10 mouse cellular contexts compared by ENCODE assay signal in genomic region chr6:39420867-39421266, GRCm38 (mm10). TPM values are rescaled to one million over a fixed set of nuclear protein-coding genes. Genes with fewer than 3 reads are reported as not detected.
DNase-seq lines count a peak whose midpoint lies in the region; ATAC-seq and TF ChIP-seq lines count a peak whose summit lies in the region.
"Had no signal": no experiment of that assay in that cellular context is flagged by ENCODE, and none has a peak within 500 bp of the region (broad histone marks: within the 10 kb centered on the region; RNA-seq: fewer than 3 reads in every experiment).

No protein-coding gene starts in this region.

- H3K36me3 ChIP-seq in heart, embryonic 11.5 days (ENCODE audit: control insufficient read depth, insufficient read depth, low read length) = no peaks in the 10 kb centered on the region
- H3K36me3 ChIP-seq in testis, adult 2 months (ENCODE audit: control insufficient read depth, insufficient read depth, low read length) = no peaks in the 10 kb centered on the region
- H3K36me3 ChIP-seq in liver, embryonic 14.5 days (replicated peaks; ENCODE audit: control insufficient read depth, insufficient read depth, low read depth) = no peaks in the 10 kb centered on the region; the same call in 1 of the 2 replicates
- no peaks in the 10 kb centered on the region for H3K36me3 ChIP-seq in stomach, embryonic 15.5 days
- H3K36me3 ChIP-seq in kidney, adult 2 months (ENCODE audit: control insufficient read depth, insufficient read depth, low read length) = no peaks in the 10 kb centered on the region

- H3K4me3 ChIP-seq in heart, embryonic 11.5 days (ENCODE audit: low read depth, low read length) = peak overlapping the region; percentile 67; the same call in 1 of the 2 replicates
- H3K4me3 ChIP-seq in testis, adult 2 months (ENCODE audit: control insufficient read depth, low read depth, low read length) = peak overlapping the region; percentile 90
- peak overlapping the region; percentile 90 to 94; a peak in 3 of 4 replicates for H3K4me3 ChIP-seq in liver, embryonic 14.5 days (ENCODE audit: insufficient read depth in 1 of 2, low read depth in 2 of 2, low read length in 2 of 2)
- H3K4me3 ChIP-seq in stomach, embryonic 15.5 days (replicated peaks) = no peak overlapping the region
- H3K4me3 ChIP-seq in kidney, adult 2 months (ENCODE audit: insufficient read depth, low read depth, low read length) = no peak overlapping the region

- H3K9ac ChIP-seq in heart, embryonic 11.5 days (ENCODE audit: low read depth, low read length) = no peak overlapping the region
- H3K9ac ChIP-seq in liver, embryonic 14.5 days (replicated peaks) = no peak overlapping the region; the same call in 1 of the 2 replicates
- no peak overlapping the region for H3K9ac ChIP-seq in stomach, embryonic 15.5 days

- peaks cover 15% of the 10 kb centered on the region for H3K27me3 ChIP-seq in heart, embryonic 11.5 days (ENCODE audit: control insufficient read depth, insufficient read depth, low read length)
- no peaks in the 10 kb centered on the region for H3K27me3 ChIP-seq in testis, adult 2 months (ENCODE audit: control insufficient read depth, insufficient read depth, low read length)
- H3K27me3 ChIP-seq in liver, embryonic 14.5 days (ENCODE audit: control insufficient read depth, insufficient read depth, low read length) = peaks cover 8% of the 10 kb centered on the region
- 0 out of 2 replicates have a peak, but pooled peaks cover 12% of the 10 kb centered on the region for H3K27me3 ChIP-seq in stomach, embryonic 15.5 days (replicated peaks)
- no peaks in the 10 kb centered on the region for H3K27me3 ChIP-seq in kidney, adult 2 months (replicated peaks; ENCODE audit: control insufficient read depth, insufficient read depth, low read length)

- H3K27ac ChIP-seq in heart, embryonic 11.5 days (ENCODE audit: low read depth, low read length) = no peak overlapping the region
- no peak overlapping the region for H3K27ac ChIP-seq in testis, adult 2 months (ENCODE audit: control insufficient read depth, insufficient read depth, low read depth, low read length)
- peak overlapping the region; percentile 37; the same call in 1 of the 2 replicates for H3K27ac ChIP-seq in liver, embryonic 14.5 days
- H3K27ac ChIP-seq in stomach, embryonic 15.5 days = no peak overlapping the region
- H3K27ac ChIP-seq in kidney, adult 2 months (ENCODE audit: insufficient read depth, low read depth, low read length) = no peak overlapping the region

- no peaks in the 10 kb centered on the region for H3K9me3 ChIP-seq in heart, embryonic 11.5 days (replicated peaks; ENCODE audit: control insufficient read depth, low read length)
- H3K9me3 ChIP-seq in liver, embryonic 14.5 days (ENCODE audit: control insufficient read depth, low read length) = no peaks in the 10 kb centered on the region
- no peaks in the 10 kb centered on the region for H3K9me3 ChIP-seq in stomach, embryonic 15.5 days

- no peak for TF ChIP-seq CTCF in testis, adult 2 months (IDR thresholded peaks at IDR 0.05; ENCODE audit: control insufficient read depth, insufficient read depth, insufficient replicate concordance, low read depth, low read length)
- TF ChIP-seq CTCF in liver, embryonic 14.5 days (IDR thresholded peaks at IDR 0.05; ENCODE audit: low read depth) = no peak
- no peak for TF ChIP-seq CTCF in kidney, adult 2 months (conservative IDR thresholded peaks at IDR 0.05; ENCODE audit: insufficient read depth, insufficient read length, low read depth, low read length)

- no peak for DNase-seq in heart, adult 18-20 months
- no peak for DNase-seq in testis, postnatal 14 days (ENCODE audit: low spot score)
- no peak for DNase-seq in liver, embryonic 14.5 days (ENCODE audit: low read depth in 3 of 3, low spot score in 3 of 3)
- no peak for DNase-seq in kidney, adult 2 months
- no peak for DNase-seq in layer of hippocampus, postnatal 10 days (ENCODE audit: low spot score in 2 of 2)

- ATAC-seq in heart, embryonic 11.5 days (replicated peaks; ENCODE audit: insufficient number of reproducible peaks, low FRiP score, low TSS enrichment) = no peak
- ATAC-seq in liver, embryonic 14.5 days (ENCODE audit: insufficient read depth) = no peak
- no peak for ATAC-seq in stomach, embryonic 15.5 days (ENCODE audit: insufficient read depth, low FRiP score, low read depth)

- no peak for TF ChIP-seq EP300 in liver, embryonic 14.5 days (IDR thresholded peaks at IDR 0.05; ENCODE audit: low read depth)

- TF ChIP-seq POLR2A in testis, adult 2 months (IDR thresholded peaks at IDR 0.05; ENCODE audit: control insufficient read depth, low read depth, low read length) = no peak
- no peak for TF ChIP-seq POLR2A in kidney, adult 2 months (IDR thresholded peaks at IDR 0.05; ENCODE audit: low read depth, low read length)

- H3K4me1 ChIP-seq in heart, embryonic 11.5 days (ENCODE audit: control insufficient read depth, insufficient read depth, low read length) = 0 out of 2 replicates have a peak, but pooled peaks cover 3% of the 10 kb centered on the region
- no peaks in the 10 kb centered on the region for H3K4me1 ChIP-seq in testis, adult 2 months (ENCODE audit: control insufficient read depth, insufficient read depth, low read length)
- peaks cover 48 to 59% of the 10 kb centered on the region in 2 experiments for H3K4me1 ChIP-seq in liver, embryonic 14.5 days (replicated peaks; ENCODE audit: control insufficient read depth in 2 of 2, insufficient read depth in 2 of 2, low read length in 1 of 2)
- H3K4me1 ChIP-seq in stomach, embryonic 15.5 days = 0 out of 2 replicates have a peak, but pooled peaks cover 5% of the 10 kb centered on the region
- H3K4me1 ChIP-seq in kidney, adult 2 months (ENCODE audit: control insufficient read depth, insufficient read depth, low read length) = peaks cover 5% of the 10 kb centered on the region; the same call in 1 of the 2 replicates

- H3K4me2 ChIP-seq in heart, embryonic 11.5 days = no peak overlapping the region
- H3K4me2 ChIP-seq in liver, embryonic 14.5 days (ENCODE audit: low read depth) = peak overlapping the region; percentile 76
- H3K4me2 ChIP-seq in stomach, embryonic 15.5 days = peak overlapping the region; percentile 59; the same call in 1 of the 2 replicates

- WGBS in heart, embryonic 11.5 days (ENCODE audit: insufficient replicate concordance) = 39% methylated on average over 4 of the region's 4 CpGs
- 46% methylated on average over 4 of the region's 4 CpGs for WGBS in liver, embryonic 14.5 days (ENCODE audit: insufficient replicate concordance)
- WGBS in stomach, embryonic 15.5 days = 39% methylated on average over 4 of the region's 4 CpGs
- 48% methylated on average over 4 of the region's 4 CpGs for WGBS in kidney, adult 2 months

RNA-seq across cellular contexts. Expression of gene Mkrn1, which starts 0.6 kb away (rescaled TPM):
- polyA plus RNA-seq in heart, embryonic 11.5 days (2014; fragmentation: Nextera tagmentation; extraction: Ambion mirVana) = 33.2 and 34.5 TPM in 2 replicates
- total RNA-seq in heart, adult 18-20 months (2021) = 10 to 100 TPM; 60.2 to 65.0 TPM
- 366 and 374 TPM in 2 replicates for polyA plus RNA-seq in testis, adult 2 months (2012; rRNA removed)
- polyA plus RNA-seq in liver, embryonic 14.5 days (2012; rRNA removed) = 89.7 and 116 TPM in 2 replicates
- polyA plus RNA-seq in liver, embryonic 14.5 days (2014; fragmentation: Nextera tagmentation; extraction: Ambion mirVana) = 198 and 207 TPM in 2 replicates
- 60.6 and 74.9 TPM in 2 replicates for polyA plus RNA-seq in stomach, embryonic 15.5 days (2015; fragmentation: Nextera tagmentation; extraction: Ambion mirVana)
- 31.0 and 34.5 TPM in 2 replicates for polyA plus RNA-seq in kidney, adult 2 months (2012; rRNA removed)
- total RNA-seq in layer of hippocampus, postnatal 10 days (2021) = 100 to 1,000 TPM; 163 to 165 TPM

RNA-seq across cellular contexts. Expression of gene Rab19, which starts 39.9 kb away (rescaled TPM):
- polyA plus RNA-seq in heart, embryonic 11.5 days (2014; fragmentation: Nextera tagmentation; extraction: Ambion mirVana) = 0.64 and 0.96 TPM in 2 replicates
- under 1 TPM in 1 of 2 experiments, not detected in 1; 0.31 TPM for total RNA-seq in heart, adult 18-20 months (2021)
- 0.26 and 0.77 TPM in 2 replicates for polyA plus RNA-seq in testis, adult 2 months (2012; rRNA removed)
- 0.04 and 0.17 TPM in 2 replicates for polyA plus RNA-seq in liver, embryonic 14.5 days (2012; rRNA removed)
- polyA plus RNA-seq in liver, embryonic 14.5 days (2014; fragmentation: Nextera tagmentation; extraction: Ambion mirVana) = 0.32 and 0.38 TPM in 2 replicates
- 4.8 and 6.1 TPM in 2 replicates for polyA plus RNA-seq in stomach, embryonic 15.5 days (2015; fragmentation: Nextera tagmentation; extraction: Ambion mirVana)
- 2.1 and 2.7 TPM in 2 replicates for polyA plus RNA-seq in kidney, adult 2 months (2012; rRNA removed)
- not detected for total RNA-seq in layer of hippocampus, postnatal 10 days (2021)
- total RNA-seq: left cerebral cortex, postnatal 10 days had no signal
- polyA plus RNA-seq: adrenal gland, adult 2 months had no signal

RNA-seq across cellular contexts. Expression of gene Slc37a3, which starts 43.4 kb away (rescaled TPM):
- polyA plus RNA-seq in heart, embryonic 11.5 days (2014; fragmentation: Nextera tagmentation; extraction: Ambion mirVana) = 34.5 and 43.5 TPM in 2 replicates
- total RNA-seq in heart, adult 18-20 months (2021) = 10 to 100 TPM; 16.9 to 18.4 TPM
- 6.4 and 7.0 TPM in 2 replicates for polyA plus RNA-seq in testis, adult 2 months (2012; rRNA removed)
- polyA plus RNA-seq in liver, embryonic 14.5 days (2012; rRNA removed) = 3.7 and 3.9 TPM in 2 replicates
- 6.0 and 6.3 TPM in 2 replicates for polyA plus RNA-seq in liver, embryonic 14.5 days (2014; fragmentation: Nextera tagmentation; extraction: Ambion mirVana)
- polyA plus RNA-seq in stomach, embryonic 15.5 days (2015; fragmentation: Nextera tagmentation; extraction: Ambion mirVana) = 36.9 and 44.0 TPM in 2 replicates
- 25.9 and 28.7 TPM in 2 replicates for polyA plus RNA-seq in kidney, adult 2 months (2012; rRNA removed)
- 10 to 100 TPM; 74.6 to 85.4 TPM for total RNA-seq in layer of hippocampus, postnatal 10 days (2021)

Comparison
In these comparisons a context has a peak if more than half of its experiments do, and no peak if none do; other contexts are left out.
1. H3K4me3 ChIP-seq: peak in heart, embryonic 11.5 days (single experiment), testis, adult 2 months (single experiment) and liver, embryonic 14.5 days (2 of 2); none in stomach, embryonic 15.5 days (single experiment) and kidney, adult 2 months (single experiment).